Mouse (Mus musculus) activated CD4-positive, CD25-positive, alpha-beta regulatory T cell, adult 4 months (primary cell): Measurements from ENCODE around the gene Yif1a. TPM values are rescaled to one million over a fixed set of nuclear protein-coding genes. Genes with fewer than 3 reads are reported as not detected.

Source experiments
- ATAC-seq: one replicate; pipeline ENCODE4 v1.8.0; 2017
- polyA plus RNA-seq, 2 experiments: library from polyadenylated mRNA; unstranded; fragments of 100-300 nt; shearing (Covaris generic); gene quantifications; one replicate each; pipeline ENCODE4 v1.2.1; 2017

The Yif1a gene
- polyA plus RNA-seq, 2 experiments from 2014 or later: 49.2 to 51.1 TPM

GRCm38 (mm10) chr19:5060365-5061330, 27.7 kb upstream of the Yif1a start:
- no peak for ATAC-seq

- no peak for ATAC-seq
Observed at GRCm38 (mm10) chr19:5062041-5062440, 26.3 kb upstream of the Yif1a start.

DNA sequence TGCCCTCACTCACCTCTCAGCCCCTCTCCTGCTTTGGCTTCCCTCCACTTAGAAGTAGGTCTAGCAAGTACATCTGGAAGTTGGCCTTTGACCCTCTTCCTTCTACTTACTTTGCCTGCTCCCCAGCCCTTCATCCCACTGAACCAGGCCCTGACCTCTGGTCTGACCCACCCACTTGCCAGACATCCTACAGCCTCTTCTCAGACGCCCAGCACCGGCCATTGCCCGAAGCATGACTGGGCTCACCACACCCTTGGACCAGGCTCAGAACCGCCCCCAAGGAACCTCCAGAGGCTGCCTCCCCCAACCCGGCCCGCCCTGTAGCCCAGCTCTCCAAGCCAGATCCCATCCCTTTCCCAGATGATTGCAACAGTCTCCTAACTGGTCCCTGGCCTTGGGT, 25.9 kb upstream of the Yif1a start:
- ATAC-seq: no peak

- ATAC-seq: no peak
Observed at GRCm38 (mm10) chr19:5065104-5065503, 23.2 kb upstream of the Yif1a start.

- ATAC-seq: no peak
Observed at GRCm38 (mm10) chr19:5067040-5067799, 21.1 kb upstream of the Yif1a start.

GRCm38 (mm10) chr19:5067867-5068569, 20.3 kb upstream of the Yif1a start, which contains the start of gene Cd248:
TSS of gene Cd248 (plus strand) at chr19:5068078.
- no peak for ATAC-seq

- no peak for ATAC-seq
Observed at GRCm38 (mm10) chr19:5068570-5069234, 19.6 kb upstream of the Yif1a start.

DNA sequence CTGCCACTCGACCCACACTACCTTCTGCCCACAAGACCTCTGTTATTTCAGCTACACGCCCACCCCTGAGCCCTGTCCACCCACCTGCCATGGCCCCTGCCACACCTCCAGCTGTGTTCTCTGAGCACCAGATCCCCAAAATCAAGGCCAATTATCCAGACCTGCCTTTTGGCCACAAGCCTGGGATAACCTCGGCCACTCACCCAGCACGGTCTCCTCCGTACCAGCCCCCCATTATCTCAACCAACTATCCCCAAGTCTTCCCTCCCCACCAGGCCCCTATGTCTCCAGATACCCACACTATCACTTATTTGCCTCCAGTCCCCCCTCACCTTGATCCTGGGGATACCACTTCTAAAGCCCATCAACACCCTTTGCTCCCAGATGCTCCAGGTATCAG, 18.9 kb upstream of the Yif1a start:
- ATAC-seq: no peak

DNA sequence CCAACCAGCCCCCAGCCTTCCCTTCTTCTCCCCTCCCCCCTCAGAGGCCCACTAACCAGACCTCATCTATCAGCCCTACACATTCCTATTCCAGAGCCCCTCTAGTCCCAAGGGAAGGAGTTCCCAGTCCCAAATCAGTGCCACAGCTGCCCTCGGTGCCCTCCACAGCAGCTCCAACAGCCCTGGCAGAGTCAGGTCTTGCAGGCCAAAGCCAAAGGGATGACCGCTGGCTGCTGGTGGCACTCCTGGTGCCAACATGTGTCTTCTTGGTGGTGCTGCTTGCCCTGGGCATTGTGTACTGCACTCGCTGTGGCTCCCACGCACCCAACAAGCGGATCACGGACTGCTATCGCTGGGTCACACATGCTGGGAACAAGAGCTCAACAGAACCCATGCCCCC, 18.4 kb upstream of the Yif1a start:
- no peak for ATAC-seq

DNA sequence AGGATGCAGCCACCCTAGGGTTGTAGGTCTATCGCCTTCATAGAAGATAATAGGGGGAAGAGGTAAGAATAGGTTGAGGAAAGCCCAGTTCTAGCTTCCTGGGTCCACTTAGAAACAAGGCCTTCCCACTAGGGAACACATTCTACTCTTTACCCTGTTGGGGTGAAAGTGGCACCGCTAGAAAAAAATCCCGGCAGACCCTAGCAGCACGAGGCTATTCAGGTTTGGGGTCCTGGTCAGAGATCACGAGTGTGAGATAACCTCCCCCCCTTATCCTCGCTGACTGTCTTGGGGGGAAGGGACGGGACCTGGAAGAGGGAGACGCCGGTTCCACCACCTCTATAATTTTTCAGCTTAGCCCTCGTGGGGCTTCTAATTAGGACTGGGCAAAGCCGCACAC, 17.3 kb upstream of the Yif1a start:
- ATAC-seq: no peak

DNA sequence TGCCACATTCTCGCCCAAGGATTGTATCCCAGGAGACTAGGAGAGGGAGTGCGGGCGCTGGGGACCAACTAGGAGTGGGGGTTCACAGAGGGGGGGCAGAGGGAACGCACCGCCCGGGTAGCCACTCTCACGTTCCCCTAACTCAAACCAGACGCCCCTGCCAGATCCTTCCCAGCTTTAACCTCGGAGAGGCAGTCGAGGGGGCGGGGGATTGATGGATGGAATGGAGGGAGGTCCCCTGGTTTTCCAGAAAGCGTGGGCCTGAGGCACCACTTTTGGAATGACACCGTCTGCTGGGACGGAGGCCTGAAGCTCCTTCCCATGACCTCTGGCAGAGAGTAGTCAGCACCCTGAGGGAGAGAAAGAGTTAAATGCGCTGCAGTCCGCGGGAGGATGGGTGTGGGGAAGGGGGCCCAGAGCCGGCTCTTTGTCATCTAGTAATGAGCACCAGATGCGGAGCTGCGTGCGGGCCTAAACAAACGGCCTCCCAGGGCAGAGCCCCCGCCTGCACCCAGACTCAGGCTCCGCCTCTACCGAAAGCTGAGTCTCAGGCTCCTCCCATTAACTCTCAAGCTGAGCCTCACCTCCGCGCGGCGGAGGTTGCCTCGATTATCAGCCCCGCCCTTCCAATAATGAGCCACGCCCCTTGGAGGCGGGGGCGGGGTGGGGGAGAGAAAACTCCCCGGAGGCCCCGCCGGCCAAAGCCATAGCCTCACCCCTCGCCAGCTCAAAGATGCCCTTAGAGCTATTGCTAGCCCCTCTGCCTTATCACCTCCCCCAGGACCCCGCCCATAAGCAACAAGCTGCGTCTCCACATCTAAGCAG, 16.6 kb upstream of the Yif1a start:
- ATAC-seq: peak; percentile 84

DNA sequence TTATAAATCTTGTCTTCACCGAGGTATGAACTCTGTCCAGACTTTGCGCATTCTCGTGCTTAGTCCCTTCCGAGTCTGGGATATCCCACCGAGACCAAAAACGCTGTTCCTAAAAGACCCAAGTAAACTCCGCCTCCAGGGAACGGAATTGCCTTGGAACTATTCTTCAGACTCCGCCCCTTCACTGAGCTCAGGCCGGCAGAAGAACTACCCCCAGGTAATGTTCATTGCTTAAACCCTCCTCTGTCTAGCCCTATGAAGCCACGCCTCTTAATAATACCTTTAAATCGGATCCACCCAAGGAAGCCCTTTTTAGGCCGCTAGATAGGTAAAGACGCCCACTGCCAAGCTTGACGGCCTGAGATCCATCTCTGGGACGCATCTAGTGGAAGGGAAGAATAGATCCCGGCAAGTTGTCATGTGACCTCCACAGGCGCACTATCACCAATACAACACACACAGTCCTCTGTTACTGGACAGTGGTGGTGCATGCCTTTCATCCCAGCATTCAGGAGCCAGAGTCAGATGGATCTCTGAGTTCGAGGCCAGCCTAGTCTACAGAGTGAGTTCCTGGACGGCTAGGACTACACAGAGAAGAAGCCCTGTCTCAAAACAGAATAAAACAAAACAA, 15.8 kb upstream of the Yif1a start:
- no peak for ATAC-seq

DNA sequence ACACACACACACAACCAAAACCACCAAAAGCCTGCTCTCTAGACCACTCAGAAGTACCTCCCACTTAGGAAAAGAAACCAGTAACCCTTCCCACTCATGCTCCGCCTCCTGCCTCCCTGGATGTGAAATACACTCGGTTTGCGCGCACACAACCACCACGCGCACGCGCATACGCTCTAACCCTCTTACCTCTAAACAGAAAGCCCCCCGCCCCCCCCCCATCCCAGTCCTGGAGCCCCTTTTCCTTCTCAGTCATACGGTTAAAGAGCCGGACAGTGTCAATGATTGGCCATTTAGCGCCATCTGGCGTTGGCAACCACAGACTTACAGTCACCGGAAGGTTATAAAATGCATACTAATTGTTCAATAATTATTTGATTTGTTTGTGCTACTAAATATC, 15.3 kb upstream of the Yif1a start:
- no peak for ATAC-seq

DNA sequence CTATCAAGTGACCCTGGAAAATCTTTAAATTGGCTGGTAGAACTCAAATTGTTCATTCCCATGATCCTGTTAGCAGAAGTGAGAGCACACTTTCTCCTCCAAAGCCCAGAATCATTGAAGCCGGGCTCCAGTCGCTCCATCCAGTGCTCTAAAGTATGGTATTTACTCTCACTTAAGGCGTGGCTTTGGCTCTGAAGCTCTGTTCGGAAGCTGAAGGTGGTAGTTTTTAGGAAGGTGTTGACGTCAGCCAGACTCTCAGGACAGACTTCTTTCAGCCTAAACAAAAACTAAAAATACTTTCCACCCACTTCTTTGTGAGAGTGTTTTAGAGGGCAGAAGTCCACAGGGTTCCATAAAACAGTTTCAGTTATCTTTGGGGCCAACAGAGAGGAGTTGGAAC, 14.8 kb upstream of the Yif1a start:
- ATAC-seq: no peak

GRCm38 (mm10) chr19:5079279-5079678, 9.1 kb upstream of the Yif1a start:
- ATAC-seq: no peak

- no peak for ATAC-seq
Observed at GRCm38 (mm10) chr19:5082005-5082404, 6.3 kb upstream of the Yif1a start.

DNA sequence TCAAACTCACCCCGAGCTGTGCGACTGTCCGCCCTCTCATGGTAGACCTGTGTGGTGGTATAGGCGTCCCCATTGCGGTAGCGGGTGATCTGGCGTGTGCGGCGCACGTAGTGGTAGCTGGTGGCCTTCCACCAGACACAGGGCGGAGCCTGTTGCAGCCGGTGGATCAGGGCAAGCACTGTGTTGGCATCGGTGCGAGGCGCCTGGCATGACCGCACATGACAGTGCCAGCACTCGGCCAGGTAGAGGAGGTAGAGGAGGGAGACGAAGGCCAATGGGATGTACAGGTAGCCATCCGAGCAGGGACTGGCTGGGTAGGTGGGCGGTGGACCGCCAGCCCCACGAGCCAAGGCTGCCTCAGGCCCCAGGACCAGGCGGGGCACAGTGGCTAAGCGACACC, 5.7 kb upstream of the Yif1a start:
- no peak for ATAC-seq

DNA sequence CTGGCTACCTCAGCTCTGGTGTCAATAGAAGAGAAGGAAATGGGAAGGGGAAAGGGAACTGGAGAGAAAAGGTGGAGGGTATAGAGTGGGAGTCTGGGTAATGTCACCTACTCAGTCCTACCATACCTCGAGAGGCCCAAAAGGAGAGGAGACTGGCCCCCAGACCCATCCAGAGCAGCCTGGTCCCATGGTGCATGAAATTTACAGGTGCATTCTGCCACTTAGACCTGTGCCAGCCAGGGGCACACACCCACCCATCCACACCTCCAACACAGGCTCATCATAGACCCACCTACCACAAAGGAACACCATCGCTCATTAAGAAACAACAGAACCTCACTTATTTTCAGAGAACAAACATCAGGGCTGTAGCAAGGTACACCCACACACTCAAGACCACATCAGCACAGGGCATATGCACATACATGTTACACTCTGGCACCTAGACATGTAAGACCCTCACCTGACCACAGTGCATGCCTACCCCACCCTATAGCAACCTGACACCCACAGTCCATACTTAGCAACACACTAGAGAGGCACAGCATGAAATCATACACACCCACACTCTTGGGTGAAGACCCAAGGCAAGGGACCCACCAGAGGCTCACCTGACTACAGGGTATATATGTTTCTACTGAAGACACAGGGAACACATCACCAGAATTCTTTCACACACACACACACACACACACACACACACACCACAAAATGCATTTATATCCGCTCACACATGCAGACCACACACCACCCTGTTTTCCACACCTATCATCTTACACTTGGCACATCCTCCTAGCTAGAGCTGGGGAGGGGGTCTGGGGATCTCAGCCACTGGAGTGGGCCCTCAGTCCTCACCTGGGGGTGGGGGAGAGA, 4.1 kb upstream of the Yif1a start:
- ATAC-seq: no peak

- ATAC-seq: no peak
Observed at GRCm38 (mm10) chr19:5084834-5085144, 3.5 kb upstream of the Yif1a start.

DNA sequence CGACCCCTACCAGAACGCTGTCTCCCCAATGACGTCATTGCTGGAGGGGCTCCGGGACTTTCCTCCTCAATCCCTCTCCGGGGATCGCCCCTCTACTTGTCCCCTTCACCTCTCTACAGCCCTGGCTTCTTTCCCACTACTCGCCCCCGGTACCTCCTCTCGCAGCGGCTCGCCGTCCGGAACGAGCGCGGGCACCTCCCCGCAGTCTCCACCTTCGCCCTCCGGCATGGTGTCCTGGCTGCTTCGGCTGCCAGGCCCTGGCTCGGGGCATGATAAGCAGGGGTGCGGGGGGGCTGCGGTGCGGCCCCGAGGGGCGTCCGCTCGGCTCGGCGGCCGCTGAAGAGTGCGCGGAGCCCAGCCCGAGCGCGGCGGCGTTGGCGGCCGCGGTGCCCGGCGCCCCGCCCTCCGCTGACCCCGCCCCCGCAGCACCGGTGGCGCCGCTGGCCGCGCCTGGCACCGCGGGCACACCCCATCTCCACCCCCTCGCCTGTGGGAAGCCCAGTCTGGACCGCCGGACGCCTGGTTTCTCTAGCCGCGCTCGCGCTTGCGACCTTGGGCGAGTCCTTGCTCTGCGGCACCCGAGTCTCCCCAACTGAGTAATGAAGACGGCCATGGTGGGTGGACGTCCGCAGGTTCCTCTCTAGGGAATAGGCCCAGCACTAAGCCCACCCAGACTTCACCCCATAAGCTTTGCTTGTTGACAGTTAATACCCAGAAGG, 3.0 kb upstream of the Yif1a start, which contains the start of gene Tmem151a:
Tmem151a (minus strand) TSS at position 387 of the 719 bp plus-strand sequence.
- ATAC-seq: no peak
